Mouse (Mus musculus): ENCODE results near the gene Slc7a5. TPM values are rescaled to one million over a fixed set of nuclear protein-coding genes. Genes with fewer than 3 reads are reported as not detected.

Gene Slc7a5
- total RNA-seq, 2 experiments from 2014 or later: 25.8 to 46.4 TPM

DNA sequence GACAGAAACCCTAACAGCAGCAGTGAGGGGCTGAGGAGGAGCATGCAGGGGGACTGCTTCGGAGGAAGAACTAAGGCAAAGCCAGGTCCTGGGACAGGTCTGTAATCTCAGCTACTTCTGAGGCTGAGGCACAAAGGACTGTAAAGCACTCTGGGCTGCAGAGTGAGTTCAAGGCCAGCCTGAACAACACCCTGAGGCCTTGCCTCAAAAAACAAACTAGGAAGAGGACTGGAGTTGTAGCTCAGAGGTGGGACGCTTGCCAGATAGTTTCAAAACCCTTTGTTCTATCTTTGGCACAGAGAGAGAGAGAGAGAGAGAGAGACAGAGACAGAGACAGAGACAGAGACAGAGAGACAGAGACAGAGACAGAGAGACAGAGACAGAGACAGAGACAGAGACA, 53.9 kb downstream of the Slc7a5 start:
- no peak for ATAC-seq (replicated peaks; ENCODE audit: poor library complexity)

DNA sequence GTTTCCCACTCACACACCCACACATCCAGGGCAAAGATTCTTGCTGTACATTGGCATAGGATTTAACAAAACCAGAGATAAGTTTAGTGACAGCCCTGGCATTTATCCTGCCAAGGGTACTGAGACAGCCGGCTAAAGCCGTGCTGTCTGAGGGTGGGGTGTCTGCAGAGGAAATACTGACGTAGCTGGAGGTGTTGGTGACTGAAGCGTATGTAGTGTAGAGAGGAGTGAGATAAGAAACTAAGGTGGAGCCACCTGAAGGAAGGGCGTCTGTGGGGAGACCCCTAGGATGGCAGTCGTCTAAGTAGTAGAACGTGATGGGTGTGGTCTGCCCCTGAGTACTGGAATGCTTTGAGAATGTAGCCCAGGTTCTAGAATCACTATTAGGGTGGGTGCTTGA, 55.0 kb downstream of the Slc7a5 start:
- no peak for ATAC-seq (replicated peaks; ENCODE audit: poor library complexity)

DNA sequence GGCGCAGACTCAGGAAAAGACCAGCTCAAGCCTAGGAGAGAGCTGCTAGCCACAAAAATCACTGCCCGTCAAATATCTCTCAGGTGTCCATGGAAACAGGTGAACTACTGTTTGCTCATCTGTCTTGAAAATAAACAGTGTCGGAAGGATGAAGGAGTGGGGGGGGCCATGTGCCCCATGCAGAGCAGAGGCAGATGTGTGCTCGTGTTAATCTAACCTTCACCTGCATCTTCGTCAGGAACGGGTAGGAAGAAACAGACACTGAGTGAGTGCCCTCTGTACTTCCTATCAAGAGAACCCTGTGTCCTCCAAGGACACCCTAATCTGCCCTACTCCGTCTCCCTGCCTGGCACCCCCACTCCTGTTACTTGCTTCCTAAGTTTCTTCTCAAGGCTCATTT, 55.8 kb downstream of the Slc7a5 start:
- no peak for ATAC-seq (replicated peaks; ENCODE audit: poor library complexity)

DNA sequence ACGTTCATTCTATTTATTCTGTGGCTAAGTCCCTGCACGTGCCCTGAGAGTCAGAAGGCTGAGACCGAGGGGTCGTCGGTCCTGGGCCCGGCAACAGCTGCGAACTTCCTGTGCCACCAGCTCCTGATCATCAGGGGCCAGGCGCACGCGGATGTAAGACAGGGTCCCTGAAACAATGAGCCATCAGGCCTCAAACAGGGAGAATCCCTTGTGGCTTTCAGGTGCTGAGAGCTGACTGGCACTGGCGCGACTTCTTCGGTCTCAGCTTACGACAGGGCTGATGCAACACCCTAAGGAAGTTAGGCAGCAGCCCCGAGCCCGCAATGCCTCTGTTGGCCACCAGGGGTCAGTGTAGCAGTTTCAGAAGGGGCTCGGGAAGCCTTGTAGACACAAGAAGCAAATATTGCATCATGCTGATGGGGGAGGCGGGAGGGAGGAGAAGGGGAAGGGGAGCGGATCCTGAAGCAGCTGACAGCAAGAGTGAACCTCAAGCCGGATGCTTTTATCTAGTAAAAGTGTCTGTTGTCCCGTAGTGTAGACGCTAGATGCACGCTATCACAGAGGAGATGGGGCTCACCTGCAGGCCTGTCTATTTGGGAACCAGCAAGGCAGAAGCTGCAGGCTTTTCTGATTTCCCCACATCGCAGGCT, 56.5 kb downstream of the Slc7a5 start:
- ATAC-seq (replicated peaks; ENCODE audit: poor library complexity): peak; percentile 84

DNA sequence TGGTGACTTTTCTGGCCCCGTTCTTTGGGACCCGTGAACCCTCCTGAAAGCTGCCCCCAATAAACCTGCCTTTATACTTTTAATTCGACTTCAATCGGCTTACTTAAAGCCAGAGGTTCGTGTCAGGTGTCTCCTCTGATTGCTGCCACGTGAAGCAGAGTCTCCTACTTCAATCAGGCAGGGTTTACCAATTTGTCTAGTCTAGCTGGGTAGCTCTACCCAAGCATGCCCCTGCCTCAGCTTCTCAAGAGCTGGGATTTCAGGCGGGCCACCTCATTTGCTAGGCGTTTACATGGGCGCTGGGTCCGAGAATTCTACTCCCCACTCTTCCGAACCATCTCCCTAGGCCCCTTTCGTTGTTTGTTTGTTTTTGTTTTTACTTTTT, 57.1 kb downstream of the Slc7a5 start:
- no peak for ATAC-seq (replicated peaks; ENCODE audit: poor library complexity)

DNA sequence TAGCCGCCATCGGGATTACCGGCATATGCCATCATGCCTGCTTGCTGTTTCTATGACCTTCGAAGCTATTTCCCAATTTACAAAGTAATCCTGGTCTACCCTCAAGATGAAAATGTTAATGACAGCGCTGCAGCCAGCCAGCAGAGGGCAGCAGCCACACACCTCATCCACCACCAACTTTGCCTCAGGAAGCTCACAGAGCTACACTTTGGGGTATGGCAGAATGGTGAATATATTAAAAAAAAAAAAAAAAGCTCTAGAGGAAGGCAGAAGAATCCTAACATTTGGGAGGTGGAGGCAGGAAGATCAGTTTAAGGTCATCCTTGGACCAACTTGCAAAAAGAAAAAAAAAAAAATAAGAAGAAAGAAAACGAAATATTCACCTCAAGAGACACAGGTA, 57.5 kb downstream of the Slc7a5 start:
- ATAC-seq (replicated peaks; ENCODE audit: poor library complexity): peak; percentile 70

DNA sequence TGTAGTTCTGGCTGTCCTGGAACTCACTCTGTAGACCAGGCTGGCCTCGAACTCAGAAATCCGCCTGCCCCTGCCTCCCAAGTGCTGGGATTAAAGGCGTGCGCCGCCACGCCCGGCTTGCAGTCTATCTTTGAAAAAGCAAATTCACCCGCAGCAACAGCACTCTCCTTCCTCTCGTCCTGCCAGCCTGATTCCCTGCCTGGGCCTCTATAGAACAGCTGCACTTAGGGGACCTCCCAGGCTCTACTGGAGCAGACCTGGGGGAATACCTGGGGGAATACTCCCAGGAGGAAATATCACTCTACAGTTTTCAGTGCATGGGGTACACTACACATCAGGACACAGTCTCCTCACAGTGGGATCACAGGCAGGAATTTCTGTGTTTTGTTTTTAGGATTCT, 58.2 kb downstream of the Slc7a5 start:
- no peak for ATAC-seq (replicated peaks; ENCODE audit: poor library complexity)

DNA sequence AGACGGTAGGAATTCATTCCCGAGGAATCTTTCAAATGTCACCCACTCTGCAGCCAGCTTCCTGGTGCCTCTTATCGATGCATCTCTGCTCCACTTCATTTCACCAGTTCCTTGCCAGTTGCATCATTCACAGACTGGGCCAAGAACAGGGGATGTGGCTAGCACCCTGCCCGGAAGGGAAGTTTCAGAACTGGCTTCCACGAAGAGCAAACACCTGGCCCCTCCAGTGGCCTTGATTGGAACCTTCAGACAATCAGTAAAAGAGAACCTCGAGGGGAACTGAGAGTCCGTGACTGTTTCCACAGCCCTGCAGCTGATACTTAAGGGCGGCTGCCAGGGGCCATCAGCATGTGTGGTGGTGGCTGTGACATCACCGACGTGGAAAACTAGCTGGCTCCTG, 59.0 kb downstream of the Slc7a5 start:
- peak; percentile 48 for ATAC-seq (replicated peaks; ENCODE audit: poor library complexity)

DNA sequence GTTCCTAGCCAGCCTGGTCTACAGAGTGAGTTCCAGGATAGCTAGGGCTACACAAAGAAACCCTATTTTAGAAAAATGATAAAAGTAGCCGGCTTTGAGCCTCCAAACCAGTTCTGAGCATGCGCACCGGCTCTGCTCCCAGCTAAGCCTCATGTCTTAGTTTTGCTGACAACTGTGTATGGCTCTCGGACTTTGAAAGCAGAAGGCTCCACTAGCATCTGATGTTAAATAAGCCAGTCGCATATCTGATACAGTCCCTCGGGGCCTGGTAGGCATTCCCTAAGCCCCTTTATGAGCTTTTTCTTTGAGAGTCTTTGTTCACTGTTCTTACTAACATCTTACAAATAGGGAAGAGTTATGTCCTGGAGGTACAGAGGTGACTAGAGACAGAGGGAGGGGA, 59.5 kb downstream of the Slc7a5 start:
- no peak for ATAC-seq (replicated peaks; ENCODE audit: poor library complexity)

DNA sequence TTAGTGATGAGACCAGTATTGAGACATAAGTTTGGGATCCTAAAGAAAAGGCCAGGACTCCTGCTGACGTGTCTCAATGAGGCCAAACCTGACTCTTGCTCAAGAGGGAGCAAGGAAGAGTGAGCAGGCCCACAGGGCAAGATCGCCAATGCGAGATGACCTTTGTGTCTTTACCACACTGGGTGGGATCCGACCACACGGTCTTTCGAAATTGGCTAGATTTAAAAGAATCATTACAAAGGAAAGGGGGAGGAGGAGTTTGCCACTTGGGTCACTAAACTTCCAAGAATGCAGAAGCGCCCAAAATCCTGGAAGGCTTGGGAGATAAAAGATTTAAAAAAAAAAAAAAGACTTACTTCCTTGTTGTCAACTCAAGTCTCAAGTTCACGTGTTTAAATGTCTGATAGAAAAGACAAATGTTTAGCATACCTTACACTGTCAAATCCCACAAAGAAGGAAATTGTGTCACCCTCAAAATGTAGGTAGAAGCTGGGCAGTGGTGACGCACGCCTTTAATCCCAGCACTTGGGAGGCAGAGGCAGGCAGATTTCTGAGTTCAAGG, 60.2 kb downstream of the Slc7a5 start:
- no peak for ATAC-seq (replicated peaks; ENCODE audit: poor library complexity)

DNA sequence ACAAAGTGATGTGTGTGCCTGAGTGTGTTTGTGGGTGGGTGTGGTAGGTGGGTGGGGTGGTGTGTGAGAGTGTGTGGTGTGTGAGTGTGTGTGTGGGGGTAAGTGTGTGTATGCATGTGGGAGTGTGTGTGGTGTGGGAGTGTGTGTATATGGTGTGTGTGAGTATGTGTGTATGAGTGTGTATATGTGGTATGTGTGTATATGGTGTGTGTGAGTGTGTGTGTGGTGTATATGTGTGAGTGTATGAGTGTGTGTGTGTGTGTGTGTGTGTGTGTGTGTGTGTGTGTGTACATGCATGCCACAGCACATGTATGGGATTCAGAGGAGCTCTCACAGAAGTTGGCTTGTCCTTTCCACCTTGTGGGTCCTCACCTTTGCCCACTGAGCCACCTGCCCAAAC, 60.7 kb downstream of the Slc7a5 start:
- no peak for ATAC-seq (replicated peaks; ENCODE audit: poor library complexity)

DNA sequence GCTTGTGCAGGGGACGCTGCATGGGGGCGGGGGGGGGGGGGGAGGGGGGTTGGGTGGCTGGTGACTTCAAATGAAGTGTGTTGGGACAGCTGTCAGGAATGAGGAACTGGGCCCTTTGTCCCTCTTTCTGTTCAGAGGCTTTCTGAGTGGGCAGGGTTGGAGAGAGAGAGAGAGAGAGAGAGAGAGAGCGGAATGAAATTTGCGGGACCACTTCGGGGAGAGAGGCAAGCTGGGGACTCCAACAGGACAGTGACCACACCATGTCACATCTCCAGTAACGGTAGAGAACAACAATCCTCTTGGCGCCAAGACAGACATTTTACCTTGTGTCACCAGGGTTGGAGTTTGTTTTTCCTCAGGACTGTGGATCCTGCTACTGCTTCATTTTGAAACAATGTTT, 62.7 kb downstream of the Slc7a5 start:
- no peak for ATAC-seq (replicated peaks; ENCODE audit: poor library complexity)

DNA sequence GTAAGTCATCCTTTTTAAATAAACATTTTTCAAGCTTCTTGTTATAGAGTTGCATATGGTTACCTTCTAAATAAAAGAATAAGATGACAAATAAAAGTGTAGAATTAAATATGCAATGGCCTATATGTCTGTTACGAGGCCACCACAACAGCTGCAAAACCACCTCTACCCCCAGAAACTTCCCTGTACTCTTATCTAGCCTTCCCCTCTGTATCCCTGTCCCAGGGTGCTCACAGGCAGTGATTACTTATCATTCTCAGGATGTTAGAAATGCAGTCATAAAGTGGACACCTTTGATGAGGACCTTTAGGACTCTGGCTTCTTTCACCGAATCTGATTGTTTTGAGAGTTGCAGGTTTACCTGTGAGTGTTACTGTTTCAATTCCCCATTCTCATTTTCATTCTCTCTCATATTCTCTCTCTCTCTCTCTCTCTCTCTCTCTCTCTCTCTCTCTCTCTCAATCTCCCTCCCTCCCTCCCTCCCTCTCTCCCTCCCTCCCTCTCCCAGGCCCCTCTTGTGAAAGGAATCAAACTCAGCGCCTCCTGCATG, 64.2 kb downstream of the Slc7a5 start:
- ATAC-seq (replicated peaks; ENCODE audit: poor library complexity): no peak

DNA sequence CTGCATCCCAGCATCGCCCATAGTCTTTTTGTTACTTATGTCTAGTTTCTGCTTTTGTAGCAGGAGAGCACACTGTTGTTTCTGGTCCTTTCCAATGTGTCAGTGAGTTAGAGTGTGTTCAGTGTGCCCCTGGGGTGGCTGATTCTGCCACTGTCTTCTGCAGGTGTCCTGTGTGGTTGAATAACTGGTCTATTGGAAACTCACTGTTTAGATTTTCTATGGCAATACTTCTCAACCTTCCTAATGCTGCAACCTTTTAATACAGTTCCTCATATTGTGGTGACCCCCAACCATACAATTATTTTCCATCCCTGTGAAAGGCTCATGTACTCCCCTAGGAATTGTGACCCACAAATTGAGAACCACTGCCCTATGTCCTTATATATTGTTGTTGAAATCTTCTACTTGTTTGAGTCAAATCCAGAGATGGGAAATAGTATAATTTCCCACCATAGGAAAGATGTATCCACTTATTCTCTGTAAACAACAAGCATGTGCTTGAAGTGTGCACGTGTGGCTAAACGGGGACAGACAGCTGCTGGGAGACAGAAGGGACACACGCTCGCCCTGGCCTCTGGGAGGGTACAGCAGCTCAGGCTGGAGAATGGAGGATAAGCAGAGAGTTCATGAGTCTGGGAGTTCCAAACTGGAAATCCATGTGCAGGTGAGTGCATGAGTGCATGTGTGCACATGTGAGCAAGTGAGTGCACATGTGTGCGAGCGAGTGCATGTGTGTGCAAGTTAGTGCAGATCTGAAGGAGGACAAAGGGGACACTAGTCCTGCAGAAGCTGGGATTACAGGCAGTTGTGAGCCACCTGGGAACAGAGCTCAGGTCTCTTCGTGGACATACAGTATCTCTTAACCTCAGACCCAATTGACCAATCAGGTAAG, 65.2 kb downstream of the Slc7a5 start:
- no peak for ATAC-seq (replicated peaks; ENCODE audit: poor library complexity)

DNA sequence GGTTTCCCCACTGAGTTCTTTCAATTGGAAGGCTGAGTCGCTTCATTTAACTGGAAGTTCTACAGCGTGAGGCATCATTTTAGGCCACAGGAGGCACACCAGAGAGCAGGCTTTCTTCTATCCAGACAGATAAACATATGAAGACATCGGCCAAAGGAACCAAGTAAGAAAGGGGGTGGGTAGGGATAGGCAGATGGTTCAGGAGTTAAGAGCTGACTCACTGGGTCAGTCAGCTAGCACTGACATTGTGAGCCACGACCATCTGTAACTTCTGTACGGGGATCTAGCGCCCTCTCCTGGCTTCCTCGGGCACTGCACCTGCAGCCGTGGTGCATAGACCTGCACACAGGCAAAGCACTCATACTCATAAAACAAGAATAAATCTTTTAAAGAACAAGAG, 66.3 kb downstream of the Slc7a5 start:
- ATAC-seq (replicated peaks; ENCODE audit: poor library complexity): peak; percentile 88

DNA sequence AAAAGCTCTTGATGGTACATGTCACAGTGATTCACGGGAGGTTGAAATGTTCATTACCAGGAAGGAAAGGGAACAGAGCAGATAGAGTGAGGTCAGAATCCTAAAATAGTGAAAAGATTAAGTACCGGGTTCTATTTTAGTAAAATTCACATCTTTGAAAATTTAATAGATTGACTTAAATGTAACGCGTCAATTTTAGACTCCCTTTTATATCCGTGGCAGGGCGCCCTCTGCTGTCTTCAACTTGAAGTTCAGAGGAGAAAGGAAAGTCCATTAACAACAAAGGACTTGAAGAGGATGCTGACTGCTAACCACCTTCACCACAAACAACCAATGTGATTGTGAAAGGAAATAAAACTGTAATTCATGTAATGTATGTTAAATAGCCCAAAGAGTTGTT, 75.0 kb downstream of the Slc7a5 start:
- peak; percentile 74 for ATAC-seq (replicated peaks; ENCODE audit: poor library complexity)

DNA sequence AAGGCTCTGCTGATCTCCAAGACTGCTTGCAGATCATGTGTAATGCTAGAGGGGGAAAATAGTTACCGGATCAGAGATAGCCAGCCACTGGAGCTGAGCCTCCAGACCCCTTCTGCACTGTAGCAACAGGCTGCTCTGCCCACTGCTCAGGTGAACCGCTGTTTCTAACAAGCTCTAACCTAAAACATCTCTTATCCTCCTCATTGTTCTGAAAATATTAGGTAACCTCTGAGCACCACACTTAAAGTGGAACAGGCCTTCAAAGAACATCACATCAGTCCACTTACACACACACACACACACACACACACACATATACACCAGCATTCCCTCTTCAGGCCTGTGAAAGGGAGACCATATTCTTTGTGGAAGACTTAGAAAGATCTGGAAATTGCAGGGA, 75.4 kb downstream of the Slc7a5 start:
- ATAC-seq (replicated peaks; ENCODE audit: poor library complexity): no peak

Other genes with a start within 250 kb of the Slc7a5 start
- not detected in 2 replicates for gene Jph3, start 178.1 kb downstream of the Slc7a5 start, total RNA-seq (2015)
- gene Jph3, start 178.1 kb downstream of the Slc7a5 start, total RNA-seq (2017): 0.04 TPM in 1 of 2 replicates, not detected in the other
- gene Klhdc4, start 78.1 kb downstream of the Slc7a5 start, total RNA-seq (2015): 16.5 and 18.6 TPM in 2 replicates
- gene Klhdc4, start 78.1 kb downstream of the Slc7a5 start, total RNA-seq (2017): 46.1 and 46.9 TPM in 2 replicates
- gene Car5a, start 37.2 kb upstream of the Slc7a5 start, total RNA-seq (2015): not detected in 2 replicates
- gene Car5a, start 37.2 kb upstream of the Slc7a5 start, total RNA-seq (2017): not detected in 2 replicates
- gene Banp, start 42.1 kb upstream of the Slc7a5 start, total RNA-seq (2015): 7.5 and 9.0 TPM in 2 replicates
- gene Banp, start 42.1 kb upstream of the Slc7a5 start, total RNA-seq (2017): 21.8 and 41.2 TPM in 2 replicates

Data from megakaryocyte progenitor cell, adult 5-6 weeks (primary cell).